Mouse (Mus musculus) bone marrow, adult 2 months (tissue): ENCODE measurements around the gene Slc6a21.

Experiments
- CTCF ChIP-seq: fragments of 200-500 bp; IDR thresholded peaks from 2 replicates; pipeline ENCODE4 v1.5.1; 2011; ENCODE audit warnings: low read length, control low read depth; ENCODE audit not compliant: control insufficient read depth, insufficient read depth
- POLR2A ChIP-seq: fragments of 200-500 bp; IDR thresholded peaks from 2 replicates; pipeline ENCODE4 v1.6.1; 2011; ENCODE audit warnings: low read depth, mild to moderate bottlenecking, control low read depth, low read length, borderline replicate concordance; ENCODE audit not compliant: control insufficient read depth

GRCm38 (mm10) chr7:45273672-45274071 lies 3.6 kb upstream of the Slc6a21 start:
- TF ChIP-seq POLR2A (no peak), CTCF (no peak)
